Mouse (Mus musculus): ENCODE results near the gene Ppp6c. TPM values are rescaled to one million over a fixed set of nuclear protein-coding genes. Genes with fewer than 3 reads are reported as not detected.

Gene Ppp6c
- polyA plus RNA-seq, 1 experiment from 2014 or later: 32.9 TPM

- WGBS (ENCODE audit: insufficient replicate concordance): 74% methylated on average over 4 of the region's 4 CpGs
- no peak overlapping the region for H3K4me2 ChIP-seq (ENCODE audit: low read depth, low read length)
- no peak overlapping the region for H3K9ac ChIP-seq (ENCODE audit: low read depth, low read length)
- H3K4me1 ChIP-seq (ENCODE audit: control insufficient read depth, low read depth, low read length): no peaks in the 10 kb centered on the region; the same call in 1 of the 2 replicates
- no peaks in the 10 kb centered on the region for H3K36me3 ChIP-seq (ENCODE audit: control insufficient read depth, insufficient read depth)
- no peaks in the 10 kb centered on the region for H3K9me3 ChIP-seq (replicated peaks; ENCODE audit: control insufficient read depth, low read length)
- no peaks in the 10 kb centered on the region for H3K27me3 ChIP-seq (ENCODE audit: control insufficient read depth, insufficient read depth, low read depth, low read length)
- H3K27ac ChIP-seq (ENCODE audit: low read length): no peak overlapping the region
- ATAC-seq (ENCODE audit: low read depth): no peak
- H3K4me3 ChIP-seq (ENCODE audit: low read depth, low read length): no peak overlapping the region
Observed at GRCm38 (mm10) chr2:39217150-39217549, 9.1 kb downstream of the Ppp6c start.

- no peak overlapping the region for H3K4me2 ChIP-seq (ENCODE audit: low read depth, low read length)
Observed at GRCm38 (mm10) chr2:39210738-39211137, 15.5 kb downstream of the Ppp6c start.

GRCm38 (mm10) chr2:39203359-39203758 is 22.9 kb downstream of the Ppp6c start:
- Histone ChIP-seq H3K4me1 (ENCODE audit: control insufficient read depth, low read depth, low read length) (no peaks in the 10 kb centered on the region), H3K4me3 (ENCODE audit: low read depth, low read length) (no peak overlapping the region), H3K27ac (ENCODE audit: low read length) (no peak overlapping the region), H3K36me3 (ENCODE audit: control insufficient read depth, insufficient read depth) (peaks cover 10% of the 10 kb centered on the region), H3K27me3 (ENCODE audit: control insufficient read depth, insufficient read depth, low read depth, low read length) (no peaks in the 10 kb centered on the region), H3K9ac (ENCODE audit: low read depth, low read length) (no peak overlapping the region), H3K9me3 (replicated peaks; ENCODE audit: control insufficient read depth, low read length) (no peaks in the 10 kb centered on the region), H3K4me2 (ENCODE audit: low read depth, low read length) (no peak overlapping the region)
- ATAC-seq (ENCODE audit: low read depth): no peak
- WGBS (ENCODE audit: insufficient replicate concordance): 78% methylated on average over 2 of the region's 2 CpGs

More at GRCm38 (mm10) chr2:39210738-39211137, 15.5 kb downstream of the Ppp6c start:
- H3K27me3 ChIP-seq (ENCODE audit: control insufficient read depth, insufficient read depth, low read depth, low read length): no peaks in the 10 kb centered on the region
- no peak overlapping the region for H3K4me3 ChIP-seq (ENCODE audit: low read depth, low read length)
- H3K9ac ChIP-seq (ENCODE audit: low read depth, low read length): no peak overlapping the region
- no peaks in the 10 kb centered on the region for H3K4me1 ChIP-seq (ENCODE audit: control insufficient read depth, low read depth, low read length)
- ATAC-seq (ENCODE audit: low read depth): no peak
- no peak overlapping the region for H3K27ac ChIP-seq (ENCODE audit: low read length)
- 77% methylated on average over 4 of the region's 4 CpGs for WGBS (ENCODE audit: insufficient replicate concordance)
- no peaks in the 10 kb centered on the region for H3K9me3 ChIP-seq (replicated peaks; ENCODE audit: control insufficient read depth, low read length)
- H3K36me3 ChIP-seq (ENCODE audit: control insufficient read depth, insufficient read depth): no peaks in the 10 kb centered on the region; the same call in 1 of the 2 replicates

- H3K27ac ChIP-seq (ENCODE audit: low read length): no peak overlapping the region
- peaks cover 6% of the 10 kb centered on the region for H3K4me1 ChIP-seq (ENCODE audit: control insufficient read depth, low read depth, low read length)
- no peak for ATAC-seq (ENCODE audit: low read depth)
- no peak overlapping the region for H3K9ac ChIP-seq (ENCODE audit: low read depth, low read length)
- H3K36me3 ChIP-seq (ENCODE audit: control insufficient read depth, insufficient read depth): peaks cover 10% of the 10 kb centered on the region
- no peaks in the 10 kb centered on the region for H3K9me3 ChIP-seq (replicated peaks; ENCODE audit: control insufficient read depth, low read length)
- no peaks in the 10 kb centered on the region for H3K27me3 ChIP-seq (ENCODE audit: control insufficient read depth, insufficient read depth, low read depth, low read length)
- H3K4me3 ChIP-seq (ENCODE audit: low read depth, low read length): no peak overlapping the region
- H3K4me2 ChIP-seq (ENCODE audit: low read depth, low read length): no peak overlapping the region
- WGBS (ENCODE audit: insufficient replicate concordance): 85% methylated on average over 2 of the region's 2 CpGs
Observed at GRCm38 (mm10) chr2:39194809-39195208, 31.4 kb downstream of the Ppp6c start.

GRCm38 (mm10) chr2:39190561-39191056 is 35.6 kb downstream of the Ppp6c start, which contains the start of gene Scai:
Scai (minus strand) TSS chr2:39190734.
- under 1% methylated on average over 41 of the region's 41 CpGs for WGBS (ENCODE audit: insufficient replicate concordance)
- Histone ChIP-seq H3K27me3 (ENCODE audit: control insufficient read depth, insufficient read depth, low read depth, low read length) (no peaks in the 10 kb centered on the region), H3K9me3 (replicated peaks; ENCODE audit: control insufficient read depth, low read length) (no peaks in the 10 kb centered on the region), H3K4me2 (ENCODE audit: low read depth, low read length) (peak within 1 kb of the TSS; percentile 95), H3K36me3 (ENCODE audit: control insufficient read depth, insufficient read depth) (no peaks in the 10 kb centered on the region), H3K4me1 (ENCODE audit: control insufficient read depth, low read depth, low read length) (peaks cover 10% of the 10 kb centered on the region), H3K27ac (ENCODE audit: low read length) (peak within 1 kb of the TSS; percentile 69), H3K4me3 (ENCODE audit: low read depth, low read length) (peak within 1 kb of the TSS; percentile 99), H3K9ac (ENCODE audit: low read depth, low read length) (peak within 1 kb of the TSS; percentile 94)
- peak; percentile 100 for ATAC-seq (ENCODE audit: low read depth)

GRCm38 (mm10) chr2:39189961-39190560 is 36.2 kb downstream of the Ppp6c start:
- Histone ChIP-seq H3K9ac (ENCODE audit: low read depth, low read length) (peak overlapping the region; percentile 94), H3K27me3 (ENCODE audit: control insufficient read depth, insufficient read depth, low read depth, low read length) (no peaks in the 10 kb centered on the region), H3K4me2 (ENCODE audit: low read depth, low read length) (peak overlapping the region; percentile 95), H3K27ac (ENCODE audit: low read length) (peak overlapping the region; percentile 69), H3K9me3 (replicated peaks; ENCODE audit: control insufficient read depth, low read length) (no peaks in the 10 kb centered on the region), H3K4me1 (ENCODE audit: control insufficient read depth, low read depth, low read length) (peaks cover 10% of the 10 kb centered on the region), H3K36me3 (ENCODE audit: control insufficient read depth, insufficient read depth) (no peaks in the 10 kb centered on the region), H3K4me3 (ENCODE audit: low read depth, low read length) (peak overlapping the region; percentile 99)
- WGBS (ENCODE audit: insufficient replicate concordance): under 1% methylated on average over 34 of the region's 39 CpGs
- ATAC-seq (ENCODE audit: low read depth): peak; percentile 31

GRCm38 (mm10) chr2:39185942-39186341 is 40.3 kb downstream of the Ppp6c start:
- Histone ChIP-seq H3K4me3 (ENCODE audit: low read depth, low read length) (no peak overlapping the region), H3K27ac (ENCODE audit: low read length) (no peak overlapping the region), H3K27me3 (ENCODE audit: control insufficient read depth, insufficient read depth, low read depth, low read length) (no peaks in the 10 kb centered on the region), H3K9me3 (replicated peaks; ENCODE audit: control insufficient read depth, low read length) (no peaks in the 10 kb centered on the region), H3K4me1 (ENCODE audit: control insufficient read depth, low read depth, low read length) (peaks cover 8% of the 10 kb centered on the region), H3K36me3 (ENCODE audit: control insufficient read depth, insufficient read depth) (no peaks in the 10 kb centered on the region), H3K9ac (ENCODE audit: low read depth, low read length) (no peak overlapping the region), H3K4me2 (ENCODE audit: low read depth, low read length) (no peak overlapping the region)
- WGBS (ENCODE audit: insufficient replicate concordance): 52% methylated on average over 3 of the region's 3 CpGs
- ATAC-seq (ENCODE audit: low read depth): no peak

GRCm38 (mm10) chr2:39183587-39183986 is 42.7 kb downstream of the Ppp6c start:
- Histone ChIP-seq H3K27ac (ENCODE audit: low read length) (no peak overlapping the region), H3K9me3 (replicated peaks; ENCODE audit: control insufficient read depth, low read length) (no peaks in the 10 kb centered on the region), H3K36me3 (ENCODE audit: control insufficient read depth, insufficient read depth) (no peaks in the 10 kb centered on the region), H3K27me3 (ENCODE audit: control insufficient read depth, insufficient read depth, low read depth, low read length) (no peaks in the 10 kb centered on the region), H3K4me3 (ENCODE audit: low read depth, low read length) (no peak overlapping the region), H3K9ac (ENCODE audit: low read depth, low read length) (no peak overlapping the region), H3K4me2 (ENCODE audit: low read depth, low read length) (no peak overlapping the region), H3K4me1 (ENCODE audit: control insufficient read depth, low read depth, low read length) (no peaks in the 10 kb centered on the region)
- 86% methylated on average over 2 of the region's 2 CpGs for WGBS (ENCODE audit: insufficient replicate concordance)
- no peak for ATAC-seq (ENCODE audit: low read depth)

- Histone ChIP-seq H3K4me3 (ENCODE audit: low read depth, low read length) (no peak overlapping the region), H3K27me3 (ENCODE audit: control insufficient read depth, insufficient read depth, low read depth, low read length) (no peaks in the 10 kb centered on the region), H3K9me3 (replicated peaks; ENCODE audit: control insufficient read depth, low read length) (no peaks in the 10 kb centered on the region), H3K4me2 (ENCODE audit: low read depth, low read length) (no peak overlapping the region), H3K36me3 (ENCODE audit: control insufficient read depth, insufficient read depth) (no peaks in the 10 kb centered on the region), H3K9ac (ENCODE audit: low read depth, low read length) (no peak overlapping the region), H3K4me1 (ENCODE audit: control insufficient read depth, low read depth, low read length) (no peaks in the 10 kb centered on the region), H3K27ac (ENCODE audit: low read length) (no peak overlapping the region)
- ATAC-seq (ENCODE audit: low read depth): no peak
- 76% methylated on average over 1 of the region's 1 CpGs for WGBS (ENCODE audit: insufficient replicate concordance)
Observed at GRCm38 (mm10) chr2:39160996-39161395, 65.3 kb downstream of the Ppp6c start.
